Mouse (Mus musculus): ENCODE measurements at regions not wholly inside any gene's neighbourhood (a gene's known extent, or its start where the extent isn't known, plus 50 kb on each side); places are given as distances from the start of the nearest gene placed in this dataset.

DNA sequence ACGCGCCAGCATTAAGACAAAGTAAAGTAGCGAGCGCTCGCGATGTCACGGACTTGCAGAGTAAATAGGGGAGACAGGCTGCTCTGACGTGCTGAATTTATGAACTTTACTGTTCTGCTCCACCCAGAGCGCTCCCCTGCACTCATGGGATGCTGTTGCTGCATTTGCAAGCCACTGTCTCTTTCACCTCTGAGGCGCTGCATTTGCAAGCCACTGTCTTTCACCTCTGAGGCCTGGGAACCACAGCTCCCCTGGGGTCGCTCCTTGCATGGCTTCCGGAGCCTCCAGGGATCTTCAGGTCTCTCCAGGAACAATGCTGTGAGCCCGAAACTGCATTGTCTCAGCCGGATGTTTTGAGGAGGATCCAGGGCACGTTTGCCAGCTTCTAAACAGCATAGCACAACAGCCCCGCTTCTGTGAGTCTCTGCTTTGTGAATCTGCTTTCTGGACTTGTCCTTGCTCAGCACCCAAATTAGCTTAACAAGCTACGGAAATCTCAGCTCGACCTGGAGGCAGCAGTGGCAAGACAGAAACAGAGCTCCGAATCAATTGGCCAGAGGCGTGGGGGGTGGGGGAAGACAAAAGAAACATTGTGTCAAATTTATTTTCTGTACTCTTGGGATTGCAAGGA is 179.6 kb downstream of the 1700010I14Rik start:
- TF ChIP-seq EP300 (IDR thresholded peaks at IDR 0.05; ENCODE audit: low read depth), result no peak
- no peak for TF ChIP-seq CTCF (IDR thresholded peaks at IDR 0.05; ENCODE audit: low read depth)

All from heart, postnatal 0 days (tissue).